Mouse (Mus musculus): Measurements from ENCODE around the gene Sept11.

GRCm38 (mm10) chr5:93139350-93139749, 46.1 kb downstream of the Sept11 start:
- no peak for TF ChIP-seq ZNF384 (IDR thresholded peaks at IDR 0.05; ENCODE audit: low read depth, low read length)
- TF ChIP-seq CHD2 (IDR thresholded peaks at IDR 0.05; ENCODE audit: low read depth, low read length) = no peak
- no peak for TF ChIP-seq ZC3H11A (IDR thresholded peaks at IDR 0.05; ENCODE audit: borderline replicate concordance, low read depth, low read length)
- TF ChIP-seq HCFC1 (IDR thresholded peaks at IDR 0.05; ENCODE audit: borderline replicate concordance, insufficient read depth, low read length) = no peak

All from ES-E14 (cell line).